Mouse (Mus musculus) limb, embryonic 10.5 days (tissue): Measurements from ENCODE around the gene Gpc1. TPM values are rescaled to one million over a fixed set of nuclear protein-coding genes. Genes with fewer than 3 reads are reported as not detected.

ENCODE experiments used
- DNase-seq: peaks from one replicate; pipeline ENCODE4 v3.0.0-alpha.2; 2017; ENCODE audit warnings: low spot score
- H3K27ac ChIP-seq: fragments of 300-500 bp; sonication (generic); 2 replicates; pipeline ENCODE4 v1.5.1; 2016; ENCODE audit warnings: mild to moderate bottlenecking
- H3K27me3 ChIP-seq: fragments of 300-500 bp; sonication (generic); 2 replicates; pipeline ENCODE4 v1.6.1; 2016; ENCODE audit warnings: low read depth, mild to moderate bottlenecking; ENCODE audit not compliant: poor library complexity, severe bottlenecking
- H3K36me3 ChIP-seq: fragments of 300-500 bp; sonication (generic); 2 replicates; pipeline ENCODE4 v1.6.1; 2016; ENCODE audit warnings: mild to moderate bottlenecking, moderate library complexity
- H3K4me1 ChIP-seq: fragments of 300-500 bp; sonication (generic); 2 replicates; pipeline ENCODE4 v1.6.1; 2016
- H3K4me3 ChIP-seq: fragments of 300-500 bp; sonication (generic); 2 replicates; pipeline ENCODE4 v1.5.1; 2016; ENCODE audit warnings: mild to moderate bottlenecking, moderate library complexity
- H3K9me3 ChIP-seq: fragments of 300-500 bp; sonication (generic); replicated peaks from 2 replicates; pipeline ENCODE4 v1.6.1; 2016; ENCODE audit warnings: mild to moderate bottlenecking
- WGBS: fragments of 180-500 bp; shearing (Covaris S2); methylation state at CpG from one replicate; pipeline ENCODE4 v1.1.7; 2016; 5-methylcytosine and 5-hydroxymethylcytosine counted together
- microRNA counts: library from miRNA; unstranded; fragments of <30 nt; microRNA quantifications from one replicate; lab custom pipeline; 2017
- microRNA-seq: library from miRNA; unstranded; fragments of <30 nt; microRNA quantifications from one replicate; pipeline ENCODE4, GENCODE M21; 2017
- polyA plus RNA-seq: library from polyadenylated mRNA; unstranded; fragments of >200 nt; fragmentation: Nextera tagmentation; extraction: Ambion mirVana; gene quantifications from 2 replicates; pipeline ENCODE4 v1.2.1, GENCODE M21; 2016

The Gpc1 gene
- polyA plus RNA-seq, 1 experiment from 2014 or later = 87.4 TPM

DNA sequence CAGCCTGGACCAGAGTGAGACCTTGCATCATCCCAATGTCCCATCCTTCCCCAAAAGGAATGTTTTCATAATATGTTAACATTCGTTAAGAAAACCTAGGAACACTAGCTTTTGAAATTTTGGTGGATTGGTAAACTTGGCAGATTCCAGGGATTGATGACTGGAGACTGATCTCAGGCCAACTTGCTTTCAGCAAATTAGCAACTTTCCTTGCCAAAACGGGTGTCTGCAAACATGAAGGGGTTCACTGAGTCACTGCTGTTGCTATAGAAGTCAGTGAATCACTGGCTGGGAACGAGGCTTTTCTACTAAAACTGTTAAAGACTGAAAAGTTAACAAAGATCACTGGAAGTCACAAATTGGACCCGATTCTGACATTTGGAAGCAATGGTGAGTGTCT lies 72.2 kb downstream of the Gpc1 start:
- H3K4me3 ChIP-seq = no peak overlapping the region
- WGBS = 83% methylated on average over 4 of the region's 4 CpGs
- H3K27ac ChIP-seq = no peak overlapping the region
- H3K36me3 ChIP-seq = no peaks in the 10 kb centered on the region
- H3K4me1 ChIP-seq = peaks cover 32% of the 10 kb centered on the region
- H3K9me3 ChIP-seq = no peaks in the 10 kb centered on the region
- no peak for DNase-seq
- H3K27me3 ChIP-seq = peaks cover 28% of the 10 kb centered on the region

DNA sequence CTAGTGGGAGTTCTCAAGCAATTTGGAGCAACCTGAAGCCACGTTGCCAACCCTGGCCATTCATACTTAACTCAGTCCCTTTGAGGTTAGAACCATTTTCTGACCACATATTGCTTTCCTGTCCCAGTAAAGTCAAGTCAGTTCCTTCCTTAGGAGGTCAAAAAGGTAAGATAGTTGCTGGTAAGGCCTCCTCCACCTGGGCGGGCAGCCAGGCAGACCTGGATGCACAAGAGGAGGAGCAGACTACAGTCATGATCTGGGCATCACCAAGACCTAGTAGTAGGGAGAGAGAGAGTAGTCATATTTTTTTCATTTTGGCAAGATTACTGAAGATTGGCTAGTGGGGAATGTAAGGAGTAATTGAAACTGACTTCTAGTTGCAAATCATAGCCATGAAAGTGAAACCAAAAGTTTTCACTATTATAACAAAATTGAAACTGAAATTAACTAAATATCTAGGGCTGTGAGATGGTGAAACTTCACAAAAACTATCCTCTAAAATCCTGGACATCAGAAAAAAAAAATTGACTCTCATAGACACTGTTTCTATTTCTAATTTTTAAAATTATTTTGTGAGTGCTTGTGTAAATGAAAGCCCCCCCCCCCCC lies 74.4 kb downstream of the Gpc1 start:
- WGBS = 89% methylated on average over 2 of the region's 2 CpGs
- H3K4me3 ChIP-seq = no peak overlapping the region
- H3K4me1 ChIP-seq = peaks cover 44% of the 10 kb centered on the region
- no peaks in the 10 kb centered on the region for H3K9me3 ChIP-seq
- H3K27ac ChIP-seq = no peak overlapping the region
- DNase-seq = no peak
- H3K27me3 ChIP-seq = peaks cover 31% of the 10 kb centered on the region
- no peaks in the 10 kb centered on the region for H3K36me3 ChIP-seq

DNA sequence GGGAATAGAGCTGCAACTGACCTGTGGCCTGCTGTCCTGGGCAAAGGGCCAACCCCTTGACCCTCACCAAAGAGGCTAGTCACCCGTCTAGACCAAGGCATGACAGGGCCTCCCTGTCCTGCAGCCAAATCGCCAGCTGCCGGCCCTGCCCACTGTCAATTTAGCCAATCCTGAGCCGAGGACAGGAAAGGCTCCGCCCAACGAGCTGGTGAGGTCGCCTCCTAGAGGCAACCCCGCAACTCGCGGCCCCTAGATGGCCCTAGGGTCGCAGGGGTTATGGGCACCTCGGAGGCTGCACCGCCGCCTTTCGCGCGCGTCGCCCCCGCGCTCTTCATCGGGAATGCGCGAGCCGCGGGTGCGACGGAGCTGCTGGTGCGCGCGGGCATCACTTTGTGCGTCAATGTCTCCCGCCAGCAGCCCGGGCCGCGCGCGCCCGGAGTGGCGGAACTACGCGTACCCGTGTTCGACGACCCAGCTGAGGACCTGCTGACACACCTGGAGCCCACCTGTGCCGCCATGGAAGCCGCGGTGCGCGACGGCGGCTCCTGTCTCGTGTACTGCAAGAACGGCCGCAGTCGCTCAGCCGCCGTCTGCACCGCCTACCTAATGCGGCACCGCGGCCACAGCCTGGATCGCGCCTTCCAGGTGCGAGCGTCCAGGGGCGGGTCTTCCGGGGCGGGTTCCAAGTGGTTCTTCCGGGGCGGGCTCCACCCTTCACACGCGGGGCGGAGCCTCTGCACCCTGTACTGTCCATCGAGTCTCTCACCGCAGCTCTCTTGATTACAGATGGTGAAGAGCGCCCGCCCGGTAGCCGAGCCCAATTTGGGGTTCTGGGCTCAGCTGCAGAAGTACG lies 75.6 kb downstream of the Gpc1 start, which contains the start of gene Dusp28:
TSS of gene Dusp28 (plus strand) at position 203 of the 853 bp plus-strand sequence.
- H3K4me1 ChIP-seq = peaks cover 55% of the 10 kb centered on the region
- peak; percentile 93 for DNase-seq
- H3K27me3 ChIP-seq = peaks cover 21% of the 10 kb centered on the region
- peak within 1 kb of the TSS; percentile 91 for H3K27ac ChIP-seq
- under 1% methylated on average over 81 of the region's 81 CpGs for WGBS
- H3K4me3 ChIP-seq = peak within 1 kb of the TSS; percentile 87
- H3K36me3 ChIP-seq = no peaks in the 10 kb centered on the region
- H3K9me3 ChIP-seq = no peaks in the 10 kb centered on the region

DNA sequence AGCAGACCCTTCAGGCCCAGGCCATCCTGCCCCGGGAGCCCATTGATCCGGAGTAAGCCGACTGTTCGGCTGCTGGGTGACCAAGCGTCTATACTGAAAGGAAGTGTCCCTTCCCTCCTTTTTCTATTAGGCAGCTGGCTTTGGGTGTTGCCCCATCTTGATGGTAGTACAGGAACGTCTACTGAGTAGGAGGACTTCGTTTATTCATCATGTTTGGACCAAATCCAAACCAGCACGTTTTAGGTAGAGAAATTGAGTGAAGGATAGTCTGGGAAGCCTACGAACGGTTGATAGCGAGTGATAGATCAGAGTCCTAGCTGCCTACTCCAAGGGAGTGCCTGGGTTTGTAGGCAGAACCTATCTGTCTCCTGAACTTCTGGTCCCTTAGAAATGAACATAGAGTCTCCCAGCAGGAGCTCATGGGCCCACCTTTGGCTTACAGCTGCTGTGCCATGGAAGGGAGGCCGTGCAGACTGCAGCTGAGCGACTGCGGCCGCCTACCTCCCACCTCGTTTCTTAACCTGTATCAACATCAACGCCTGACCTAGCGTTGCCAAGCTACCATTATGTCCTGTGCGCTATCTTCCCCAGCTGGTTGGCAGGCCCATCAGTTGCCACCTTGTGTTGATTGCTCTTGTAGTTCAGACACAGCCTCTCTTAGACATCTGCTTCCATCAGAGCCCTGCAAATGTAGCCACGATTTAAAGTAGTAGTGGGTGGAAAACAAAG lies 76.4 kb downstream of the Gpc1 start:
- no peaks in the 10 kb centered on the region for H3K9me3 ChIP-seq
- peaks cover 57% of the 10 kb centered on the region for H3K4me1 ChIP-seq
- H3K27ac ChIP-seq = peak overlapping the region; percentile 91
- peaks cover 20% of the 10 kb centered on the region for H3K27me3 ChIP-seq
- 50% methylated on average over 20 of the region's 20 CpGs for WGBS
- no peak for DNase-seq
- peak overlapping the region; percentile 87 for H3K4me3 ChIP-seq
- H3K36me3 ChIP-seq = no peaks in the 10 kb centered on the region

DNA sequence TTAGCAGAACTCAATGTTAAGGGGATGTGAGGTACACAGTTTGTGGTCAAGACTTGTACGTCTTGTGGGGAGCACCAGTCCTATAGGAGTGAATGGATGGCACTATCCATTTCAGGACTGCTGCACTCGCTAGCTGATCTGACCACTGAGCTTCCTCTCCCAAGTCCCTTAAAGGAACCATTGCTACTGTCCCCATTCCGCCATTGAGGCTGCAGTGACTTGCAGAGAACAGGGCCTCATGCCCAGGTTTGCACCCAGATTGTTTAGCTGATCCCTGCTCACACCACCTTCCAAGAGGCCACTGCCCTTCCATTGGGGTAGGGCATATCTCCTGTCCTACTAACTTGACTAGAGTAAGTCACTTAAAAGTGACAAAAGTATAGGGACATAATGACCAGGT lies 77.2 kb downstream of the Gpc1 start:
- peaks cover 52% of the 10 kb centered on the region for H3K4me1 ChIP-seq
- peaks cover 20% of the 10 kb centered on the region for H3K27me3 ChIP-seq

DNA sequence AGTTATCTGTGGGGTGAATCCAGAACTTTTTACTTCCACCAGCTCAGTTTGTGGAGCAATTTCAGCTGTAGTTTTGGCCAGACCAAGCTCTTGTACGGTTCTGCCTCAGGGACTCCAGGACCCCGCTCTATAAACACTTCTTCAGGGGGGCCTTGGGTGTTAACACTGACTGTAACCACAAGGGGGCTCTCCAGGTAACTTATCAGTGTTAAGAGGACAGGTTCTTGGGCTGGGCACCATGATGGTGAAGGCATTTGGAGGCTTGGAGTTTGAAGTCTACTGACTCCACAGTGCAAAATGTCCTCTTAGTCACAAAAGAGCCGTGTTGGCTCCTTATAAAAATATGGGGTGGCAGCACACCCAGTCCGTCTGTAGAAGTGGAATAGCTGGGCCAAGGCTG lies 77.6 kb downstream of the Gpc1 start:
- Histone ChIP-seq H3K27ac (no peak overlapping the region), H3K27me3 (peaks cover 20% of the 10 kb centered on the region), H3K4me3 (no peak overlapping the region), H3K36me3 (peaks cover 4% of the 10 kb centered on the region), H3K4me1 (peaks cover 52% of the 10 kb centered on the region), H3K9me3 (no peaks in the 10 kb centered on the region)
- 67% methylated on average over 4 of the region's 4 CpGs for WGBS
- no peak for DNase-seq

More for the DNA sequence above, 77.2 kb downstream of the Gpc1 start:
- Histone ChIP-seq H3K9me3 (no peaks in the 10 kb centered on the region), H3K27ac (no peak overlapping the region), H3K36me3 (no peaks in the 10 kb centered on the region), H3K4me3 (no peak overlapping the region)
- no peak for DNase-seq
- WGBS = 92% methylated on average over 3 of the region's 3 CpGs

MicroRNAs within 50 kb of the gene (microRNA counts, 519-probe panel; counts per million panel counts)
- 5,655 counts per million, percentile 92 among the panel's probes with 10 or more counts for microRNA mmu-miR-149 (lab: Ali Mortazavi, UCI)

Small RNA genes lying within 50 kb of the gene (microRNA-seq; reads per million reads assigned to microRNA genes)
- 7,935 reads per million, percentile 94 among the genes with 10 or more reads in this experiment for gene Mir149

Other genes with a start within 250 kb of the Gpc1 start
- gene Olfr1412, start 245.9 kb upstream of the Gpc1 start, polyA plus RNA-seq = not detected in 2 replicates
- gene Olfr1411, start 237.2 kb upstream of the Gpc1 start, polyA plus RNA-seq = not detected in 2 replicates
- not detected in 2 replicates for gene Olfr1410, start 225.9 kb upstream of the Gpc1 start, polyA plus RNA-seq
- gene Olfr12, start 213.9 kb upstream of the Gpc1 start, polyA plus RNA-seq = not detected in 2 replicates
- 327 and 345 TPM in 2 replicates for gene Cops9, start 189.7 kb upstream of the Gpc1 start, polyA plus RNA-seq
- 0.15 TPM in 1 of 2 replicates, not detected in the other for gene Otos, start 182.8 kb upstream of the Gpc1 start, polyA plus RNA-seq
- 0.29 and 0.36 TPM in 2 replicates for gene Ankmy1, start 71.3 kb downstream of the Gpc1 start, polyA plus RNA-seq
- 8.8 TPM in 2 replicates for gene Dusp28, start 75.3 kb downstream of the Gpc1 start, polyA plus RNA-seq
- 29.6 and 31.8 TPM in 2 replicates for gene Rnpepl1, start 79.1 kb downstream of the Gpc1 start, polyA plus RNA-seq
- gene Capn10, start 102.7 kb downstream of the Gpc1 start, polyA plus RNA-seq = 38.4 and 42.1 TPM in 2 replicates
- 0.13 and 0.35 TPM in 2 replicates for gene Gpr35, start 119.2 kb downstream of the Gpc1 start, polyA plus RNA-seq
- not detected in 2 replicates for gene Aqp12, start 174.7 kb downstream of the Gpc1 start, polyA plus RNA-seq